Mouse (Mus musculus) kidney, postnatal 0 days (tissue): ENCODE measurements around the gene Ager. TPM values are rescaled to one million over a fixed set of nuclear protein-coding genes. Genes with fewer than 3 reads are reported as not detected.

Source experiments
- ATAC-seq: fragments of 200-750 bp; cut with Nextera tagmentation; replicated peaks from 2 replicates; pipeline ENCODE4 v1.8.0; 2017; ENCODE audit warnings: low read depth, moderate number of reproducible peaks, moderate TSS enrichment, moderate library complexity; ENCODE audit not compliant: low FRiP score
- DNase-seq: peaks from one replicate; pipeline ENCODE4 v3.0.0-alpha.2; 2016; ENCODE audit warnings: low spot score
- H3K27ac ChIP-seq: fragments of 300-500 bp; sonication (generic); 2 replicates; pipeline ENCODE4 v1.5.1; 2014; ENCODE audit warnings: mild to moderate bottlenecking
- H3K27me3 ChIP-seq: fragments of 300-500 bp; sonication (generic); 2 replicates; pipeline ENCODE4 v1.6.1; 2014; ENCODE audit warnings: low read length, mixed read lengths; ENCODE audit not compliant: insufficient read depth
- H3K36me3 ChIP-seq: fragments of 300-500 bp; sonication (generic); 2 replicates; pipeline ENCODE4 v1.6.1; 2014; ENCODE audit warnings: low read length, mixed read lengths; ENCODE audit not compliant: insufficient read depth
- H3K4me1 ChIP-seq: fragments of 300-500 bp; sonication (generic); replicated peaks from 2 replicates; pipeline ENCODE4 v1.6.1; 2014; ENCODE audit warnings: antibody characterized with exemption, low read length, mixed read lengths; ENCODE audit not compliant: insufficient read depth
- H3K4me2 ChIP-seq: fragments of 300-500 bp; sonication (generic); 2 replicates; pipeline ENCODE4 v1.6.1; 2014; ENCODE audit warnings: mild to moderate bottlenecking, low read length, moderate library complexity, mixed read lengths
- H3K4me3 ChIP-seq: fragments of 300-500 bp; sonication (generic); replicated peaks from 2 replicates; pipeline ENCODE4 v1.5.1; 2014; ENCODE audit warnings: low read depth, low read length
- H3K9ac ChIP-seq: fragments of 300-500 bp; sonication (generic); 2 replicates; pipeline ENCODE4 v1.6.1; 2014; ENCODE audit warnings: low read depth, low read length
- H3K9me3 ChIP-seq: fragments of 300-500 bp; sonication (generic); replicated peaks from 2 replicates; pipeline ENCODE4 v1.6.1; 2016; ENCODE audit warnings: low read length, inconsistent platforms, mixed read lengths
- CTCF ChIP-seq: IDR thresholded peaks from 2 replicates; pipeline ENCODE4 v1.5.1; 2016; ENCODE audit warnings: antibody characterized with exemption, low read depth, mild to moderate bottlenecking, moderate library complexity
- WGBS: fragments of 180-500 bp; shearing (Covaris S2); extraction: QIAGEN DNeasy Blood & Tissue Kit; methylation state at CpG from one replicate; pipeline ENCODE4 v1.1.7; 2014; 5-methylcytosine and 5-hydroxymethylcytosine counted together
- polyA plus RNA-seq: library from polyadenylated mRNA; unstranded; fragments of >200 nt; fragmentation: Nextera tagmentation; extraction: Ambion mirVana; gene quantifications from 2 replicates; pipeline ENCODE4 v1.2.1, GENCODE M21; 2015

Gene Ager
- polyA plus RNA-seq: 7.4 and 7.9 TPM in 2 replicates

GRCm38 (mm10) chr17:34597566-34598095 lies at the start of gene Ager:
Gene Ager (plus strand): TSS chr17:34597862.
- no peak for ATAC-seq
- DNase-seq: no peak
- H3K36me3 ChIP-seq: peaks cover 16% of the 10 kb centered on the region
- no peaks in the 10 kb centered on the region for H3K27me3 ChIP-seq
- H3K9me3 ChIP-seq: no peaks in the 10 kb centered on the region
- H3K4me1 ChIP-seq: peaks cover 27% of the 10 kb centered on the region
- H3K4me2 ChIP-seq: peak within 1 kb of the TSS; percentile 37
- H3K4me3 ChIP-seq: no peak within 1 kb of the TSS
- H3K27ac ChIP-seq: peak within 1 kb of the TSS; percentile 47
- 14% methylated on average over 5 of the region's 6 CpGs for WGBS
- peak within 1 kb of the TSS; percentile 42; the same call in 1 of the 2 replicates for H3K9ac ChIP-seq
- no peak for TF ChIP-seq CTCF

GRCm38 (mm10) chr17:34549156-34549555 lies 48.5 kb upstream of the Ager start:
- ATAC-seq (no peak), DNase-seq (no peak)
- no peaks in the 10 kb centered on the region for H3K27me3 ChIP-seq
- H3K36me3 ChIP-seq: no peaks in the 10 kb centered on the region
- WGBS: 80% methylated on average over 3 of the region's 3 CpGs
- H3K9ac ChIP-seq: no peak overlapping the region
- H3K4me2 ChIP-seq: no peak overlapping the region
- TF ChIP-seq CTCF: no peak
- no peak overlapping the region for H3K27ac ChIP-seq
- no peaks in the 10 kb centered on the region for H3K4me1 ChIP-seq
- H3K9me3 ChIP-seq: no peaks in the 10 kb centered on the region
- H3K4me3 ChIP-seq: no peak overlapping the region

- H3K4me3 ChIP-seq: no peak overlapping the region
- ATAC-seq (no peak), DNase-seq (no peak)
- no peaks in the 10 kb centered on the region for H3K27me3 ChIP-seq
- H3K27ac ChIP-seq: no peak overlapping the region
- 77% methylated on average over 2 of the region's 2 CpGs for WGBS
- H3K4me1 ChIP-seq: no peaks in the 10 kb centered on the region
- H3K4me2 ChIP-seq: no peak overlapping the region
- H3K36me3 ChIP-seq: no peaks in the 10 kb centered on the region
- no peak for TF ChIP-seq CTCF
- H3K9ac ChIP-seq: no peak overlapping the region
- no peaks in the 10 kb centered on the region for H3K9me3 ChIP-seq
These were observed 47.8 kb upstream of the Ager start for GRCm38 (mm10) chr17:34549843-34550242.

GRCm38 (mm10) chr17:34555483-34555882 lies 42.2 kb upstream of the Ager start:
- Histone ChIP-seq H3K36me3 (no peaks in the 10 kb centered on the region), H3K4me3 (no peak overlapping the region), H3K9me3 (no peaks in the 10 kb centered on the region), H3K27me3 (no peaks in the 10 kb centered on the region), H3K9ac (no peak overlapping the region), H3K4me2 (no peak overlapping the region), H3K4me1 (no peaks in the 10 kb centered on the region), H3K27ac (no peak overlapping the region)
- WGBS: 29% methylated on average over 5 of the region's 5 CpGs
- TF ChIP-seq CTCF: peak; percentile 95
- peak; percentile 74 for DNase-seq
- ATAC-seq: no peak; the same call in 1 of the 2 replicates

- H3K4me3 ChIP-seq: no peak overlapping the region
- H3K27me3 ChIP-seq: no peaks in the 10 kb centered on the region
- H3K4me1 ChIP-seq: no peaks in the 10 kb centered on the region
- DNase-seq (no peak), ATAC-seq (no peak)
- 84% methylated on average over 8 of the region's 8 CpGs for WGBS
- H3K9ac ChIP-seq: no peak overlapping the region
- no peak overlapping the region for H3K27ac ChIP-seq
- H3K9me3 ChIP-seq: no peaks in the 10 kb centered on the region
- TF ChIP-seq CTCF: no peak
- no peaks in the 10 kb centered on the region for H3K36me3 ChIP-seq
- no peak overlapping the region for H3K4me2 ChIP-seq
These were observed 41.3 kb upstream of the Ager start for GRCm38 (mm10) chr17:34556406-34556805.

- no peak overlapping the region for H3K9ac ChIP-seq
- DNase-seq (no peak), ATAC-seq (no peak)
- no peaks in the 10 kb centered on the region for H3K4me1 ChIP-seq
- no peak for TF ChIP-seq CTCF
- no peak overlapping the region for H3K27ac ChIP-seq
- 36% methylated on average over 11 of the region's 11 CpGs for WGBS
- no peaks in the 10 kb centered on the region for H3K36me3 ChIP-seq
- no peaks in the 10 kb centered on the region for H3K9me3 ChIP-seq
- no peak overlapping the region for H3K4me2 ChIP-seq
- H3K27me3 ChIP-seq: no peaks in the 10 kb centered on the region
- H3K4me3 ChIP-seq: no peak overlapping the region
These were observed 40.3 kb upstream of the Ager start for GRCm38 (mm10) chr17:34557411-34557810.

- Histone ChIP-seq H3K27ac (no peak overlapping the region), H3K4me2 (no peak overlapping the region), H3K4me3 (no peak overlapping the region), H3K9ac (no peak overlapping the region), H3K27me3 (no peaks in the 10 kb centered on the region), H3K9me3 (no peaks in the 10 kb centered on the region), H3K36me3 (no peaks in the 10 kb centered on the region), H3K4me1 (peaks cover 3% of the 10 kb centered on the region; the same call in 1 of the 2 replicates)
- DNase-seq (no peak), ATAC-seq (no peak)
- 80% methylated on average over 7 of the region's 7 CpGs for WGBS
- TF ChIP-seq CTCF: no peak
These were observed 38.5 kb upstream of the Ager start for GRCm38 (mm10) chr17:34559116-34559515.
